In genomic region chr9:114305957-114306356, GRCm38 (mm10) we compare ENCODE assay signal across 13 mouse cellular contexts. TPM values are rescaled to one million over a fixed set of nuclear protein-coding genes. Genes with fewer than 3 reads are reported as not detected.
"Had no signal": no experiment of that assay in that cellular context is flagged by ENCODE, and none has a peak within 500 bp of the region (broad histone marks: within the 10 kb centered on the region; RNA-seq: fewer than 3 reads in every experiment).

No protein-coding gene starts in this region.

RNA-seq across cellular contexts. Expression of gene Bcl2a1c, which starts 24.0 kb away (rescaled TPM):
- total RNA-seq: neutrophil, adult 5-6 weeks had no signal
- polyA plus RNA-seq: neural tube, embryonic 13.5 days; neural tube, embryonic 14.5 days; neural tube, embryonic 15.5 days; small intestine, adult 2 months; spleen, adult 2 months; stomach, embryonic 14.5 days; stomach, embryonic 15.5 days; stomach, embryonic 16.5 days; stomach, postnatal 0 days; testis, adult 2 months; thymus, adult 2 months; urinary bladder, adult 2 months had no signal
